Mouse (Mus musculus) right cerebral cortex, postnatal 10 days (tissue): Measurements from ENCODE around the gene Abi3.

Experiments
- DNase-seq, 2 experiments: peaks; one replicate each; pipeline ENCODE4 v3.0.0; 2021; ENCODE audit warnings: low spot score in 2 of 2

Abi3 gene

GRCm38 (mm10) chr11:95838999-95839868, 3.0 kb downstream of the Abi3 start:
- DNase-seq, result no peak

- no peak for DNase-seq
Measured at GRCm38 (mm10) chr11:95838598-95838997, 3.7 kb downstream of the Abi3 start.

- DNase-seq, result peak; percentile 72 to 73
Measured at GRCm38 (mm10) chr11:95837059-95837458, 5.2 kb downstream of the Abi3 start, which contains the start of gene Gngt2. Gene Gngt2 (plus strand): TSS chr11:95837216.

GRCm38 (mm10) chr11:95836433-95836832, 5.8 kb downstream of the Abi3 start:
- no peak for DNase-seq

- DNase-seq, result no peak
Measured at GRCm38 (mm10) chr11:95835832-95836231, 6.4 kb downstream of the Abi3 start.

- DNase-seq, result no peak
Measured at GRCm38 (mm10) chr11:95834742-95835710, 7.2 kb downstream of the Abi3 start.

GRCm38 (mm10) chr11:95834143-95834667, 8.1 kb downstream of the Abi3 start:
- DNase-seq, result peak; percentile 70 to 75

- no peak for DNase-seq
Measured at GRCm38 (mm10) chr11:95833631-95834142, 8.6 kb downstream of the Abi3 start.

- DNase-seq, result no peak
Measured at GRCm38 (mm10) chr11:95833006-95833570, 9.2 kb downstream of the Abi3 start.

- no peak for DNase-seq
Measured at GRCm38 (mm10) chr11:95832129-95833005, 9.9 kb downstream of the Abi3 start.

- no peak for DNase-seq
Measured at GRCm38 (mm10) chr11:95831641-95832040, 10.6 kb downstream of the Abi3 start.

GRCm38 (mm10) chr11:95831276-95831619, 11.0 kb downstream of the Abi3 start:
- DNase-seq, result no peak

- DNase-seq, result no peak
Measured at GRCm38 (mm10) chr11:95830411-95831275, 11.6 kb downstream of the Abi3 start.

- DNase-seq, result no peak
Measured at GRCm38 (mm10) chr11:95829526-95830050, 12.7 kb downstream of the Abi3 start.

- no peak for DNase-seq
Measured at GRCm38 (mm10) chr11:95828181-95828964, 13.9 kb downstream of the Abi3 start.

- DNase-seq, result peak; percentile 48 to 80
Measured at GRCm38 (mm10) chr11:95827464-95828085, 14.7 kb downstream of the Abi3 start.

- no peak for DNase-seq
Measured at GRCm38 (mm10) chr11:95827168-95827447, 15.2 kb downstream of the Abi3 start.
